Mouse (Mus musculus) olfactory bulb, adult 2 months (tissue): ENCODE measurements around the gene Ndufa10. TPM values are rescaled to one million over a fixed set of nuclear protein-coding genes. Genes with fewer than 3 reads are reported as not detected.
"Not testable (repeated sequence)": the region's sequence is repeated elsewhere in the genome, so short reads cannot be mapped to it uniquely, and the experiment has no call there.

Source experiments
- H3K27ac ChIP-seq: fragments of 200-500 bp; 2 replicates; pipeline ENCODE4 v1.5.1; 2012; ENCODE audit warnings: low read depth, low read length; ENCODE audit not compliant: insufficient read depth
- H3K4me1 ChIP-seq: fragments of 200-500 bp; 2 replicates; pipeline ENCODE4 v1.6.1; 2012; ENCODE audit warnings: low read length; ENCODE audit not compliant: control insufficient read depth, insufficient read depth
- H3K4me3 ChIP-seq: fragments of 200-500 bp; 2 replicates; pipeline ENCODE4 v1.5.1; 2012; ENCODE audit warnings: mild to moderate bottlenecking, low read depth, low read length, moderate library complexity; ENCODE audit not compliant: insufficient read depth
- CTCF ChIP-seq: fragments of 200-500 bp; IDR thresholded peaks from 2 replicates; pipeline ENCODE4 v1.5.1; 2012; ENCODE audit warnings: low read depth, mild to moderate bottlenecking, low read length, moderate library complexity; ENCODE audit not compliant: insufficient read depth
- POLR2A ChIP-seq: fragments of 200-500 bp; IDR thresholded peaks from 2 replicates; pipeline ENCODE4 v1.6.1; 2012; ENCODE audit warnings: mild to moderate bottlenecking, low read depth, low read length, moderate library complexity; ENCODE audit not compliant: insufficient read depth
- WGBS: fragments of 180-500 bp; shearing (Covaris S2); methylation state at CpG from one replicate; pipeline ENCODE4 v1.1.7; 2018; 5-methylcytosine and 5-hydroxymethylcytosine counted together
- polyA plus RNA-seq: library from polyadenylated mRNA; stranded (reverse); fragments of >200 nt; gene quantifications from 2 replicates; pipeline ENCODE4 v1.2.4, GENCODE M21; 2012; ENCODE audit warnings: low replicate concordance; ENCODE audit not compliant: missing spikeins, insufficient read depth, insufficient read length

Ndufa10 gene
- 207 TPM in 1 of 2 replicates, not detected in the other for polyA plus RNA-seq

- WGBS: under 1% methylated on average over 67 of the region's 67 CpGs
Measured at GRCm38 (mm10) chr1:92473165-92474041, at the start of gene Ndufa10. Ndufa10 (minus strand) TSS chr1:92473860.

GRCm38 (mm10) chr1:92521376-92521775 is 47.7 kb upstream of the Ndufa10 start:
- TF ChIP-seq POLR2A (no peak), CTCF (peak; percentile 56)
- H3K4me1 ChIP-seq: peaks cover 10% of the 10 kb centered on the region
- no peak overlapping the region for H3K27ac ChIP-seq
- no peak overlapping the region for H3K4me3 ChIP-seq
- WGBS: 17% methylated on average over 10 of the region's 10 CpGs

More at GRCm38 (mm10) chr1:92473165-92474041, at the start of gene Ndufa10:
- peak within 1 kb of the TSS; percentile 99 for H3K4me3 ChIP-seq
- peak within 1 kb of the TSS; percentile 83 for H3K27ac ChIP-seq
- peak; percentile 51; the same call in 1 of the 2 replicates for TF ChIP-seq POLR2A
- no peak for TF ChIP-seq CTCF
- H3K4me1 ChIP-seq: peaks cover 7% of the 10 kb centered on the region; the same call in 1 of the 2 replicates

GRCm38 (mm10) chr1:92519046-92519445 is 45.4 kb upstream of the Ndufa10 start:
- no peak overlapping the region for H3K4me3 ChIP-seq
- 87% methylated on average over 6 of the region's 6 CpGs for WGBS
- TF ChIP-seq CTCF (no peak), POLR2A (no peak)
- H3K4me1 ChIP-seq: peaks cover 10% of the 10 kb centered on the region
- no peak overlapping the region for H3K27ac ChIP-seq

- no peak within 1 kb of the TSS for H3K4me3 ChIP-seq
- H3K27ac ChIP-seq: no peak within 1 kb of the TSS
- TF ChIP-seq CTCF: no peak
- TF ChIP-seq POLR2A: no peak
- WGBS: 81% methylated on average over 3 of the region's 3 CpGs
- peaks cover 10% of the 10 kb centered on the region for H3K4me1 ChIP-seq
Measured at GRCm38 (mm10) chr1:92518561-92518960, 44.9 kb upstream of the Ndufa10 start, which contains the start of gene Olfr1414. Olfr1414 (minus strand) TSS chr1:92518661.

- H3K4me3 ChIP-seq: no peak overlapping the region
- WGBS: 85% methylated on average over 11 of the region's 11 CpGs
- H3K4me1 ChIP-seq: peaks cover 8% of the 10 kb centered on the region
- TF ChIP-seq CTCF: no peak
- TF ChIP-seq POLR2A: no peak
- no peak overlapping the region for H3K27ac ChIP-seq
Measured at GRCm38 (mm10) chr1:92515390-92515789, 41.7 kb upstream of the Ndufa10 start.

- not testable (repeated sequence) for H3K27ac ChIP-seq, H3K4me1 ChIP-seq, H3K4me3 ChIP-seq
- WGBS: 88% methylated on average over 5 of the region's 5 CpGs
Measured at GRCm38 (mm10) chr1:92511646-92512045, 38.0 kb upstream of the Ndufa10 start.

- TF ChIP-seq CTCF (no peak), POLR2A (no peak)
- Histone ChIP-seq H3K27ac (no peak within 1 kb of the TSS), H3K4me1 (no peaks in the 10 kb centered on the region), H3K4me3 (no peak within 1 kb of the TSS)
- WGBS: 76% methylated on average over 2 of the region's 2 CpGs
Measured at GRCm38 (mm10) chr1:92496001-92496400, 22.3 kb upstream of the Ndufa10 start, which contains the start of gene Olfr1415. Olfr1415 (minus strand) TSS chr1:92496101.

- Histone ChIP-seq H3K27ac (no peak within 1 kb of the TSS), H3K4me1 (no peaks in the 10 kb centered on the region), H3K4me3 (no peak within 1 kb of the TSS)
- TF ChIP-seq POLR2A (no peak), CTCF (no peak)
Measured at GRCm38 (mm10) chr1:92485013-92485412, 11.4 kb upstream of the Ndufa10 start, which contains the start of gene Olfr1416. Olfr1416 (minus strand) TSS chr1:92485113.

- WGBS: 2% methylated on average over 10 of the region's 10 CpGs
- no peak overlapping the region for H3K27ac ChIP-seq
Measured at GRCm38 (mm10) chr1:92474066-92474578, 462 bp upstream of the Ndufa10 start.

More at GRCm38 (mm10) chr1:92474066-92474578, 462 bp upstream of the Ndufa10 start:
- no peak for TF ChIP-seq CTCF
- TF ChIP-seq POLR2A: no peak
- peaks cover 7% of the 10 kb centered on the region; the same call in 1 of the 2 replicates for H3K4me1 ChIP-seq
- peak overlapping the region; percentile 99 for H3K4me3 ChIP-seq
